Mouse (Mus musculus) heart, postnatal 14 days (tissue): Measurements from ENCODE around the gene Fam161a. TPM values are rescaled to one million over a fixed set of nuclear protein-coding genes. Genes with fewer than 3 reads are reported as not detected.

Experiments
- DNase-seq, 2 experiments: peaks; one replicate each; pipeline ENCODE4 v3.0.0; 2021 to 2022
- intact Hi-C: fragments of 180-260 bp; cut with DNase I; formaldehyde crosslinking; loops from one replicate; pipeline ENCODE4 v1.15.1; 2025
- total RNA-seq, 2 experiments: library from RNA; stranded (reverse); gene quantifications; 2 replicates each; pipeline ENCODE4 v1.2.3; 2021

The Fam161a gene
- total RNA-seq, 2 experiments from 2014 or later: 2.9 to 3.8 TPM

DNA sequence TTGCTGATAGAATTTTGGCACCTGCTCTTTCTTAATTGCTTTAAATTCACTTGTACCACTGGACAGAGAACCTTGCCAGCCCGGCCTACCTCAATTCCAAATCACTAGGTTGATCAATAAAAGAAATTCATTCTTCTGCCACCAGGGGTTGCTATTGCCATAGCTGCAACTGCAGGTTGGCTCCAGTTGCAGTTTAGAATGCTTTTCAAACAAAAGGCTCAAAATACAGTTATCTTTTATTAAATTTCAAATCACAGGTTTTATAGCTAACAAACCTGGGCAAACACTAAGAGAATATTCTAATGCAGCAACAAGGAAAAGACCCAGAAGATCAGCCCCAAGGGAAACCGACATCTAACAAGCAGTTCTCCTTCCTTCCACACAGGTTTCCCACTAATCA is 20.0 kb upstream of the Fam161a start:
- peak; percentile 39 to 67 for DNase-seq
- intact Hi-C loops: loop anchor here (2.0 to 10.0 kb wide), 5 partner anchors 160 to 577 kb away; partner anchors contain the start of genes Ahsa2 and Tmem17

DNA sequence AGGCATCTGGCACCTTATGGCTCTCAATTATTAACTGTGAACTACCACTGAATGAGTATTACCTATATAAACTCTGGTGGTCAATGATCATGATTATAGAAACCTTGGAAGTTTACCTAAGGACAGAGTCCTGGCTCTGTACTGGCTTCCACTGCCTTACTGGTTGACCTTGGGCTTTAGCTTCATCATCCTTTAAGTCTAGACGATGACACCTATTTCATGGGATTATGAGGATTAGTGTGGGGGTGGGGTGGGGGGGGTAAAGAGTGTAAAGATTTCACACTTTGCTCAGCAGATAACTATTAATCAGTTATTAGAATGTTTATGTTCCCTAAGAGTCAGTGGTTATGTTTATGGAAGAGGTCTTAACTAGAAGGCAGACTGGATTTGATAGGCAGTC is 17.5 kb upstream of the Fam161a start:
- intact Hi-C loops: loop anchor here (2.0 to 10.0 kb wide), 5 partner anchors 17 to 575 kb away; partner anchors contain the start of genes Ahsa2, Fam161a and Tmem17
- DNase-seq: no peak

DNA sequence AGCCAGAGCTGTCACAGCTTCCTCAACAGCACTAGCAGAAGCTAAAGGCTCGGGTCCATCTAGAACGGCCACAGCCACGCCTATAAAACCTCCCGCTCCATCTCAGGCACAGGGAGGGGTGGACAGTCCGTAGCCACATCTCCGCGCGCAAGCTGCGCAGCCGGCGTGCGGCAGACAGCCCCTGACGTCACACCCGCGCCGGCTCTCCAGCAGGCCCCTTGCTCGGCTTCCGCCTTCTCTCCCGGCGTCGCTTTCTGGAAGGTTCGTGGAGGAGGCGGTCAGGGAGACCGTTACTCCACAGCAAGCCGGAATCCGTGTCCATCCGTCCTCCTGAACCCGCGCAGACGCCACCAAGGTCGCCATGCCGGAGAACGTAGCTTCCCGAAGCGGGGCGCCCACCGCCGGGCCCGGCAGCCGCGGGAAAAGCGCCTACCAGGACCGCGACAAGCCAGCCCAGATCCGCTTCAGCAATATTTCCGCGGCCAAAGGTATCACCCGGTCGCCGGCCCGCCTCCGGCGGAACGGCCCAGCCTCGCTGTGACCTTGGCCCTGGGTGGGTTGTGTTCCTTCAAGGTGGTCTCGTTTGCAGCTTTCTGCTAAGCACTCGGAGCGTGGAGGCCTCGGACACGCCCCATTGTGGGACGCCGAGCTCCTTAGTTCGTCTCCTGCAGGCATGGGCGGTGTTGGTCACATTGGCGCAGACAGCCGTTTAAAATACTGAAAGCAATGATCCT is 16.8 kb upstream of the Fam161a start, which contains the start of gene Cct4:
Gene Cct4, plus strand, starts transcription at position 127 of the 734 bp plus-strand sequence.
- intact Hi-C loops: loop anchor here (2.0 kb wide), 1 partner anchor 16 kb away; the partner anchor contains the start of gene Fam161a
- DNase-seq: peak; percentile 95 to 96

DNA sequence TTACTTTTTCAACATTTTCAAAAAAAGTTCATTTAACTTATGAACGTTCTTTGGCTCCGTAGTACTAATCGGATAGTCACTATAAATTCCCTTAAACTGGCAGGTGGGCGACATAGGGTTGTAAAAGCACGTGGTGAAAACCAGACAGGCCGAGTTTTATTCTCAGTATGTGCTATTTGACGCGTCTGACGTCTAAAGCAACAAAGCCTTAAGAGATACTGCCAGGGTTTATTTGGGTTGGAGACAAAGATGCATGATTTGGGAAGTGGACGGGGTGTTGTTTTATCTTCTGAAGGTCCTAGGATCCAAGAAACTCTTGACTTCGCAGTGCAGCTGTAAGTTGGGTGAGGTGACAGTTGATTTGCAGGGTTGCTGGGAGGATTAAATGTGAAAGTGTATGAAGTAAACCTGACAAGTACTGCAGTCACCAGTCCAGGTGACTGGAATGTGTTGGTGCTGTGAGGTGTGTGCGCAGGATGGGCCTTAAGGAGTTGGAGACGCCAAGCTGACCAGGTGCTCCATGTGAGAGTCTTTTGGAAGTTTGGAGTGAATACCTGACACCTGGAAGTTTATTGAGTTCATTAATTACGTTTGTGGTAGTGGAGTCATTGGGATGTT is 16.0 kb upstream of the Fam161a start:
- intact Hi-C loops: loop anchor here (2.0 kb wide), 1 partner anchor 15 kb away; the partner anchor contains the start of gene Fam161a
- no peak for DNase-seq

DNA sequence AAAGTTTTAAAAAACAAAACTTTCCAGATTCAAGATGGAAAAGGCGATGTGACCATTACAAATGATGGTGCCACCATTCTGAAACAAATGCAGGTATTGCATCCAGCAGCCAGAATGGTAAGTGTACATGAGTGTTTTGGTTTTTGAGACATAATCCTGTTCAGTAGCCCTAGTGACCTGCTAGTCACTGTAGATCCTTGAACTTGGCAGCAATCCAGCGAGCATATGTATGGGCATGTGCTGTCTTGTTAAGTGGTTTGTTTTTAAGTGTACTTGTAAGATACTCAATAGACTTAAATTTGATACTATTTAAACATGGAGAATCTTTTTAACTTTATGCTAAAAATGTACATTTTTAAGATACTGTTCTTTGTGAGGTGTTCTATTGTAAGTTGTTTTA is 13.1 kb upstream of the Fam161a start:
- no peak for DNase-seq
- intact Hi-C loops: loop anchor here (2.0 kb wide), 1 partner anchor 263 kb away; the partner anchor contains the start of gene Xpo1

DNA sequence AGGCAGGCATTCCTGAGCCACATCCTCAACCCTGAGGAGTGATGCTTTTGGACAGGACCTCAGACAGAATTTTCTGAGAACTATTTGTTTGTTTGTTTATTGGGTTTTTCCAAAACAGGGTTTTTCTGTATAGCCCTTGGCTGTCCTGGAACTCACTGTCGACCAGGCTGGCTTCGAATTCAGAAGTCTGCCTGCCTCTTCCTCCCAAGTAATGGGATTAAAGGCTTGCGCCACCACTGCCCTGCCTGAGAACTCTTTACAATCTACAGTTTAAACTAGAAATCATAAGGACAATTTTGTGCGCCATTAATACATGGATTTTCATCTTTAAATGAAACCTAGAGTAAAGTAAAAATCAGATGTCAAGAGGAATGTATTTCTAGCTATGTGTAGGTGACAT is 11.9 kb upstream of the Fam161a start:
- no peak for DNase-seq
- intact Hi-C loops: loop anchor here (2.0 kb wide), 1 partner anchor 261 kb away; the partner anchor contains the start of gene Xpo1

DNA sequence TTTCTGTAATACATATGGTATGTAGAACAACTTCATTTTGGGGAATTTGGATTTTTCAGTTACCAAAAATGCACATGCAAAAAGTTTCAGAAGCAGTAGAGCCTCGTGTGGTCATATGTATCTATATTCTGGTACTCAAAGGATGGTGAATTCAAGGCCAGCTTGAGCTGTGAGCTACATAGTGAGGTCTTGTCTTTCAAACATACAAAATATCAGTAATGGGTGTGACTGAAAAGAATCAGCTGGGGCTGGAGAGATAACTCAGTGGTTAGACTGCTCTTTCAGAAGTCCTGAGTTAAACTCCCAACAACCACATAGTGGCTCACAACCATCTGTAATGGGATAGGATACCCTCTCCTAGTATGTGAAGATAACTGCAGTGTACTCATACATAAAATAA is 9.0 kb upstream of the Fam161a start:
- intact Hi-C loops: no loop called here
- DNase-seq: no peak

DNA sequence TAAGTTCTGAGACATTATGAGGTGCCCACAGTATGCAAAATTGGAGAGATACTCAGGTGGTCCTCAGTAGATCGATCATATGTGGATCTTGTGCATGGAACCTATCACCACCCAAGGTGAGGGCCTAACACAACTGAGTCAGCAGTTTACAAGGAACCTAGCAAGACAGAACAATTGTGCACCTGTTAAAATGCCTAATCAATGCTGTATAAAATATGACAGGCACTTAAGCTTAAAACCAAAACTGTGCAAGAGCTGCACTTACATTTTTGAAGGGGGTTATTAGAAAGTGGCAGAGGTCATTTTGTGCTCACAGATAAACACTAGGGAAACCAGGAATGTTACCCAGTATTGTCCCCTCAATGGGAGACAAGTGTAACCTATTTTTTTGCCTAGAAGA is 2.1 kb upstream of the Fam161a start:
- DNase-seq: no peak
- intact Hi-C loops: loop anchor here (5.0 kb wide), 3 partner anchors 62 to 267 kb away; partner anchors contain the start of gene Xpo1

DNA sequence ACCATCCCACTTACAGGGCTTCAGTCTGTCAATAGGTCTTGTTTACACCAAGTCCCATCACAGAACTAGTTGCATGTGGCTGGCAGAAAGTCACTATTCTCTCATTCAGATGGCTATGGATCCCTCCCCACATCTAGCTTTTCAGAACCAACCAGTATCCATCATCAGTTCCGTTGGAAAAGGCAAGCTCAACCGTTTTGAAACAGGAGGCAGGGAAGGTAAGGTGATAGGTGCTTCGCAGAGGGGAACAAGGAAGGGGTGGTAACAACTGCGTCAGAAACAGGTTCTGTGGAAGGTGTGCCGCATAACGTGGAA is 208 bp upstream of the Fam161a start:
- intact Hi-C loops: loop anchor here (2.0 to 5.0 kb wide), 4 partner anchors 16 to 265 kb away; partner anchors contain the start of genes Cct4 and Xpo1
- no peak for DNase-seq

DNA sequence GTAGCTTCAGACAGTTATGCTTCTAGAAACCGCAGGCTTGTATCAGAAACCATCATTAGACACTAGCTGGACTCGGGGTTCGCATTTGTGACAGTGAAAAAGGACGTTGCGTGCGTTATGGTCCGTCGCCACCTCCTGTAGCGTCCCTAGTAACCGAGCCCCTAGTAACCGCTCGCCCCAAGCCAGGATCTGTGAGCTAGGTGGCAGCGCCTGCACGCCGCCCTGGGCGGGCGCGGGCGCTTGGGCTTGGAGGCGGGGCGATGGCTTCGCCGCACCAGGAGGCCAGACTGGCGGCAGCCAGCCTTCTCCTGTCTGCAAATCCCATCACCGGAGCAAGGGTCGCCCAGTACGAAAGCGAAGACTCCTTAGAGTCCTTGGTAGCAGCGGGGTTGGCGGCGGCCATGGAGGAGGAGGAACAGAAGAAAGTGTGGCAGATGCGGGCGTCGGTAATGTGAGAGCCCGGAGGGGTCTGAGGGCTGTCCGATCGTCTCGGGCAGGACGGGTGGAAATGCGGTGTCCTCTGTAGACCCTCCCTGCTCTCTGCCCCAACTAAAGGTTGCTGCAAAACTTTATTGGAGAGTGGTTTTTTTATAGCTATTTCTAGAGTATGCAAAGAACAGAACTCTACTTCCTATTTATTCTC is 971 bp downstream of the Fam161a start:
- DNase-seq: peak; percentile 84 to 85
- intact Hi-C loops: loop anchor here (5.0 kb wide), 3 partner anchors 59 to 264 kb away; partner anchors contain the start of gene Xpo1

DNA sequence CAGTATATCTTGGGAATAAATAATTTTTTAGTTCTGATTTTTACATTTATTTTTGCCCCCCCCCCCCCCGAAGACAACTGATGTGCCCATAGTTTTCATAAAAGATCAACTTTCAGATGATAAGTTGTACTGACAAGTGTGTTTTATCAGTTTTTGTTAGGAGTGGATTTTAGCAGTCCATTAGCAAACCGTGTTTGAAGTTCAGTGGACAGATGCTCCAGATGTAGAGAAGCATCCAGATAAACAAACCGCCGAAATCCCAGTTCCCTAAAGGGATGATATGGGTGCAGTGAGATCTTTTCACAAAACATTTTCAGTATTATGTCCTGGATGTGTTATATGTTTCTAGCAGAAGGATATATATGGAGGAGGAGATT is 1.5 kb downstream of the Fam161a start:
- intact Hi-C loops: loop anchor here (5.0 kb wide), 3 partner anchors 58 to 263 kb away; partner anchors contain the start of gene Xpo1

DNA sequence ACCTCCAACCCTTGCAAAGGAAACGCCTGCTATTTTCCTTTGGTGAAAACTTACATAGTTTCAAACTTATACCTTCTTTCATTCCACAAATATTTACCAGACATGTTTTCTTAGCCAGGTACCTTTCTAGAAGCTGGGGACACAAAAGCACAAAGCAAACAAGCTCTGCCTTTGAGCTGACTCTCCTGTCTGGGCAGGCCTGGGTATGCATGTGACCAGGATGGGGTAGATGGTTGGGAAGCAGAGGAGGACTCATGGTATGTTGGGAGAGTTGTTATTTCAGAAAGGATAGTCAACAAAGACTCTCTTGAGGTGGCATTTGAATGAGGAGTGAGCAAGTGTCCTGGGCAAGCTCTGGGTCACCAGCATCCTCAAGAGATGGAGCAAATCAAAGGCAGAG is 5.8 kb downstream of the Fam161a start:
- no peak for DNase-seq
- intact Hi-C loops: no loop called here

More for the DNA sequence above, 1.5 kb downstream of the Fam161a start:
- no peak for DNase-seq

DNA sequence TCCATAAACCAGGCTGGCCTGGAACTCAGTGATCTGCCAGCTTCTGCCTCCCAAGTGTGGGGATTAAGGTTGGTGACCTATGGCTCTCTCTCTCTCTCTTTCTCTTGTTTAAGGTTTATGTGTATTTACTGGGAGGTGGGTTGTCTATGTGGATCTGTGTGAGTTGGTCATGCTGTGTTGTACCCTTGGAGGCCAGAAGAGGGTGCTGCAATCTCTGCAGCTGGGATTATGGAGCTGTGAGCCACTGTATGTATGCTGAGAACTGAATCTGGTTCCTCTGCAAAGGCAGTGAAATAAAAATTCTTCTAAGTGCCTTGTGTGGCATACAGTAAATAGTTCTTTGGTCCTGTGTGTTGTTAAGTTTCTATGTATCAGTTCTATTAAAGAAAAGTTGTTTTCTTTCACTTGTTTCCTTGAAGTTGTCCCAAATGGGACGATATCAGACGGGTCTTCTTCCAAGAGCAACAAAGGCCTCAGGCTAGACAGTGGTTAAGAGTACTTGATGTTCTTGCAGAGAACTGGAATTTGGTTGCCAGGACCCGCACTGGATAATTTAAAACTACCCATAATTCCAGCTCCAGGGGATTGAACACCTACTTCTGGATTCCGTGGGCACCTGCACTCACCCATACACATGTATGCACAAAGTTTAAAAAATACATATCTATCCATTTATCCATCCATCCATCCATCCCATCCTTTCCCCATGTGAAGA is 6.4 kb downstream of the Fam161a start:
- intact Hi-C loops: no loop called here
- DNase-seq: no peak

DNA sequence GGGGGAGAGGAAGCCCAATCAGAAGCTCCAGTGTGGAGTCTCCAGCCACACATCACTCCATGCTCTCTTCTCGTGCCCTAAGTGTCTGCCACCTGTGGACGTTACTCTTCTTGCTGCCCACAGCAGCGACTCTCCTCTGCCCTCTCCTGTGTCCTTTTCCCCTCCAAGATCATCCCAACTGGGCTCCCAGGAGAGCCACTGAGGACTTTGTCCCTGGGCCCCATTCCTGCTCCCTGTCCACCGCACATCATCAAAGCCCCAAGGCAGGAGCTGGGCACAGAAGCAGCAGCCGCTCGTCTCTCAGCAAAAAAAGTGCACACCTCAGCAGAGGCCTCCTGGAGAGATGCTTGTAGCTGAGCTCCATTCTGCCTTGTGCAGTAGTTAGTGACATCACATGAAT is 7.7 kb downstream of the Fam161a start:
- intact Hi-C loops: no loop called here
- no peak for DNase-seq

DNA sequence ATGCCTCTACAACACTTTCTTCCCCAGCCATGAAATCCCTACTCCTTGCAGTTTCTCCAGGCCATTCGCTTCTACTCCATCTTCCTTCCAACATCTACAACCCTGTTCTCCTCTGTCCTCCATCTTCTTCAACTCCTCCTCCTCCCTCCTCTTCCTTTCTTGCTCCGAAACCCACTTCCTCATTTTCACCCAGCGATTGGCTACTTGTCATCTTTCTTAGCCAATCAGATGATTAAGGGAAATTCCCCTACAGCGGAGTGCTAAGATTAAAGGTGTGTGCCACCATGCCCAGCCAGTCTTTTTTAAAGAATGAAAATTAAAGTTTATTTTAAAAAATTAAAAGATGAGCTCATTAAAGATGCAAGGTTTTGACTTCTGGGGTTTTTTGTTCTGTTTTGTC is 10.6 kb downstream of the Fam161a start:
- no peak for DNase-seq
- intact Hi-C loops: no loop called here

DNA sequence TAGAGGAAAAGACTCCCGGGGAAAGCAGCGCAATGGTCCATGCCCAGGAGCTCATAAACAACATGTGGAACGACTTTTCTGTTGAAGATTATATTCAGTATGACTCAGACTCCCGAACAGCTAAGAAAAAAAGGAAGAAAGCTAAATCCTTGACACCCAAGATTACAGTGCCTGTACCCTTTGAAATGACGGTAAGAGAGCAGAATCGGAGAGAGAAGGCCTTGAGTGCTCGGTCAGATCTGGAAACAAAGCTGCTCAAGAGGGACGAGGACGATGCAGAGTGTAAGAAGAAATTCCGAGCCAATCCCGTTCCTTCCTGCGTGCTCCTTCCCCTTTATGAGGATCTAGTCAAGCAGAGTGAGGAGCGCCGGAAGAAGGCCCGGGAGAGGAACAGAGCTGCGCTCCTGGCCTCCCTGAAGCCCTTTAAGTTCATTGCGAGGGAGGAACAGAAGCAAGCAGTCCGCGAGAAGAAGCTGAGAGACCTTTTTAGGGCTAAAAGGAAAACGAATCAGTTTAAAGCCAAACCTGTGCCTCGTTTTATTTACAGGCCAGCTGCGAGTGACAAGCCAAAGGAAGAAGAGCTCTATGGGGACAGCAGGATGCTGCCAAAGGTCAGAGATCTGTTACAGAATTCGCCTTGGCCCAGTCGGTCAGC is 12.9 kb downstream of the Fam161a start:
- intact Hi-C loops: no loop called here
- peak in 1 of 2 experiments; percentile 5 for DNase-seq

DNA sequence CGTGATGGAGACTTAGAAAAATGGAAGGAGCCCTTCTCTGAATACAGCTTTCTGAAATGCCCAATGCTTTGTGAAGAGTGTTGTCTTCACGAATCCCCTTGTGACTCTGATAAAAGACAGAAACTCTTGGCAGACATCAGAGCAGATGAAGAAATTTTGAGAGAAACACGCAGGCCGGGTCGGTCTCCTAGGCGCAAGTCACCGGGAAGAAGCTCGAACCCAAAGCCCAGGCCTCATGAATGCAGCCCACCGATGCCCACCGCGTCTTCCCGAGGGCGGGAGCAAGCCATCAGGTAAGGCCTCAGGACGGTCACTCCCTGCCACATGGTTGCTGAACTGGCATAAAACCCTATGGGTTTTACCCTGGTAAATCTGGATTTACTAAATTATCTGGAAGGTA is 13.5 kb downstream of the Fam161a start:
- DNase-seq: no peak
- intact Hi-C loops: no loop called here

DNA sequence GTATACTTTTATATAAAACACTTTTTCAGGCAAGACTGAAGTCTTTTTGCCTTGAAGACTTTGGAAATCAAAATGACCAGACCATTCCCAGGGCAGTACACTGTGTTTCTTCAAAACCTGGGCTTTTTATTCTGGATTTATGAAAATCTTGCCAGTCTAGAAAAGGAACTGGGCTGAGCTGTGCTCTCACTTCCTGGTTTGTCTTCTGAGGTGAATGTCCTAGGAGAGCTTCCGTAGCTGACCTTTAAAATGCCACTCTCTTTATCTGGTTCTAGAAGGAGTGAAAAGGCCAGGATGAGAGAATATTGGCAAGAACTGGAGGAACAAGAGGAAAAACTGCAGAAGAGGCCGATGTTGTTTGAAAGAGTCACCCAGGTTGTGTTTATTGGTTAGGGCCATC is 15.8 kb downstream of the Fam161a start:
- DNase-seq: no peak
- intact Hi-C loops: no loop called here

DNA sequence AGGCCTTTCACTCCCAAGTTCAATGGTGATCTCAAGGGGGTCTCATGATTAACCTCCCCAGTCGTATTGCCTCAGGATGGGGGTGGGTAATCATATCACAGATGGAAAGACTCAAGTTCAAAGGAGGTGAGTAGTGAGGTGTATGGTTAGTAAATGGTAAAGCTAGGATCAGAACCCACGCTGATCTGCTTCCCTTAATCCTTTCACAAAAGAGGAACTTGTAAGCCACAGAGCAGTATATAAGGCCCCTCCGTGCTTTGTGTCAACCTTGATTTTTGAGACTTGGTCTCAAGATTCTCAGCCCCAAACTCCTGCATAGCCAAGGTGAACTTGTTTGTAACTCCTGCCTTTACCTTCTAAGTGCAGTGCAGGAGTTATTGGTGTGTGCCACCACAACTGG is 16.8 kb downstream of the Fam161a start:
- no peak for DNase-seq
- intact Hi-C loops: no loop called here

DNA sequence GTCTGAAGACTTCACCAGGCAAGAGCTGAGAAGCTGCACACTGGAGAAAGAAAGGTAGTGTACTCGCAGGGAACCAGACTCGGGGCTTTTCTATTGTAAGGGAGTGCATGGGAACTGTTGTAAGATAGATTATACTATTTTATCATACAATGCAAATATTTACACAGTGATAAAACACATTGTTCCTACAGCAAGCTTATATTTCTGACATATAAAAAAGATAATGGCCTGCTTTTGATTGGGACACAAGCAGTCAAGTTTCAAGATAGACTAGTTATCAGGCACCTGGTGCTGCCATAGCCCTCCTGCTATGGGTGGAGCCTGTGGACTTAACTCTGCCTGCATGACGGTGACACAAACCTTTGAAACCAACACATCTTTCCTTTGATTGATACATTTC is 21.6 kb downstream of the Fam161a start:
- intact Hi-C loops: no loop called here
- no peak for DNase-seq
